Mouse (Mus musculus) CH12F3 (cell line): ENCODE measurements around the gene 2310033P09Rik.
"Not testable (repeated sequence)": the region's sequence is repeated elsewhere in the genome, so short reads cannot be mapped to it uniquely, and the experiment has no call there.

Source experiments
- in situ Hi-C: fragments of 300-500 bp; cut with MboI; formaldehyde crosslinking; loops from 2 replicates; pipeline ENCODE4 v1.14.3; 2020; ENCODE audit warnings: low sequenced_read_pairs

The 2310033P09Rik gene

DNA sequence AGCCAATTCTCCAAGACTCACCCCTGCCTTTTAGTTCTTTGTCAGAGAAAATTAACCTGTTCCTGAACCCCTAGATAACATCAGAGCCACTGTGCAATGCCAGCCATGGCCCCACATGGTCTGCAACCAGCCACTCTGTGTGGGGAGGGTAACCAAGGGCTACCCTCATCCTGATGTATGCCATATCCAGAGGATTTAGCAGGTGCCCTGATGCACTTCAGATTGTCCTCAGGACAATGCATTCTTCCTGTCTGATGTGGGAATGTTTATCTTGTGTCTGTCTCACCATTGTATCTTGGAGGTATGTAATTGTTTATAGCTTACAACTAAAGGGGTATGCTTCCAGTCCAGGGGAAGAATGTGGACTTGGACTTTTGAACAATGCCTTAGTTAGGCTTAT lies 11.9 kb upstream of the 2310033P09Rik start:
- in situ Hi-C loops: no loop called here

DNA sequence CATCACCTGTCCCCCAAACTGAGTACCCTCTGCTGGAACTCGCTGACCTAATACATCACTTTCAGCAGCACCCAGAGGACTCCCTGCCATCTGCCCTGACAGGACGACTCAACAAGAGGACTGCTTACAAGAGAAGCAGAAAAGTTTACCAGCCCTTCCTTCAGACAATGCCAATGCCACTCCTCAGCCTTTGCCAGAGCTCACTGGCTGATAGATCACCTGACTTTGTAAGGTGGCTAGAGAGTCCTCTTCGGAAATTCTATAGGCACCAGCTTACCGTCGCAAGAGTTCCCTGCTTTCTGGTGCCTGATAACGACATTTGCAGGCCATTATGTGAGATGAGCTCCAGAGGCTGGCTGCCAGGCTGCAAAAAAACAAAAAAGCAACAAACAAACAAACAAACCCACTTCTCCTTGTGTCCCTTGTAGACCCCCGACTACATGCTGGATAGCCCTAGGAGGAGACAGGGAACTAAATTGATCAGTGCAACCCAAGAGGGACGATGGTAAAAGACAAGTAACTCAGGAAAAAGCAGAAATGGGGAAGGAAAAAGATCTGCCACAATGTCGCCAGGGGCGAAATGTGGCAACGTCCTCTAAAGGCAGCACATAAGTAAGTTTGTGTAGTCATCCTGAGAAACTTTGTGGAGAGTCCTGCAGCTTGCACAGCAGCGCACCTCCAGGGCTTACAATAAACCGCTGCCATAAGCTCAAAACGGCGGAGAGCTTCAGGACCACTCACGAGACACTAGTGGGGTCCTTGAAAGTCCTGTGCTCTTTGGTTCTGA lies 6.7 kb upstream of the 2310033P09Rik start:
- in situ Hi-C loops: no loop called here

DNA sequence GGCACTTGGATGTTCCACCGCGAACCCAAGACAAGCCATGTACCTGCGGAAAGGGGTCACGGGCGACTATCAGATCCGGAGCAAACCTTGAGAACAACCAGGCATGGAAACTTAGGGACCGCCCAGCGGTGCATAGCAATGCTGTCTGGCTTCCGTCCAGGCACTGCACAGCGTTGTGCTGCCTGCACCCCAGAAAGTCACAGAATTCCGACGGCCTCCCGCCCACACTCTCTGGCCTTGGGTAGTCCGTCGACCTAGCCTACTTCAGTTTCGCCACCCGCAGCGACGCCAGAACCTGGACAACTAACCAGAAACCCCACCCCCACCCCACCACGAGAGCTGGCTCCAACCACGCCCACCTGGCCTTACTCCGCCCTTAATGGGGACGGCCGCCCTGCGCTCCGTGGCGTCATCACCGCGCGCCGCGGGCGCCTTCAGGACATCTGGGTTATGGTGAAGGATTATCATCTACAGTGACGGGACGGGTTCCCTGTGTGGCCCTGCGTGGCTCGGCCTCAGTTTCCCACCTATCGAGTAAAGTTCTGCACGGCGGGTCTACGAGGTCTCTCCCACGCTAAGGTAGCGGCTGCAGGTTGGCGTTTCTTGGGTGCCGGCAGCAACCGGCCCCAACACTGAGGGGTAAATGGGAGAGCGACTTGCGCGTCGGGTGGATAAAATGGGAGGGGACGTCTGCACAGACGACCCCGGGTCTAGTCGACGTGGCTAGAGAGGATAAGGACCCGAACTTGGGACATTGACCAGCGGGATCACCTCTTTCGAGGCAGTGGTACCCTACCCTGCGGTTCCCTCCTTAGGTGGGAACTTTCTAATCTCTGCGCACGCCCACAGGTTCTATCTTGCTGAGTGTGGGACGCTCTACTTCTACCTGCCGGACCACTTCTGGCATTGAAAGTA lies 5.8 kb upstream of the 2310033P09Rik start, which contains the start of gene Mrpl55:
Gene Mrpl55 (plus strand): TSS at position 406 of the 915 bp plus-strand sequence.
- in situ Hi-C loops: no loop called here

DNA sequence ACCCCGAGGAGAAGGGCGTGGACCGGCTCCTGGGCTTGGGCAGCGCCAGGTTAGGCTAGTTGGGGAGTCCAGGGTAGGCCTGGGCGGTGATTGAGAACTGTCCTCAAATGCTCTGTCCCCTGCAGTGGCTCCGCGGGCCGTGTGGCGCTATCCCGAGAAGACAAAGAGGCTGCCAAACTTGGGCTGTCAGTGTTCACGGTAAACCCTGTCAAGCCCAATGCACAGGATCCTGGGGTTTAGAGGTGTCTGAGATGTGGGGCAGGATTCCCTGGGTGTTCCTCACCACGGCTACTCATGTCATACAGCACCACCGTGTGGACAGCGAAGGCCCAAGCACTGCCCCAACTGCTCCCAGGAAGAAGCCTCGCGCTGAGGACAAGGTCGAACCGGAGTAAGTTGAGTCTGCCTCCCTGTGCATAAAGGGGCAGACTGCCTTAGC lies 901 bp downstream of the 2310033P09Rik start:
- in situ Hi-C loops: no loop called here

DNA sequence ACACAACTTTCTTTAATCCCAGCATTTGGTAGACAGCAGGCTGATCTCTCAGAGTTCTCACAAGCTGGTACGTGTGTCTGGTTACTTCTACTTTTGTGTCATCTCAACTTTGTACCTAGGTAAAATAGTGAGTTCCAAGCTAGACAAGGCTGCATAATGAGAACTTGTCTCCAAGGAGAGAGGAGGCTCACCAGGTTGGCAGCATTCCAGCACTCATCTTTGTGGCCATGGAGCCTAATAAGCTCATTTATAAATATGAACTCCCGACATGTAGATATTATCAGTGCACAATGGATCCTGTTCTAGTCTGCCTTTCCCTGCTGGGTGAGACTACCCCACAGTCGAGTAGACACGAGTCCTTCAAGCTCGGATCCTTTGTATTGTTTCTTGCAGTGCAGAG lies 1.5 kb downstream of the 2310033P09Rik start:
- in situ Hi-C loops: no loop called here

DNA sequence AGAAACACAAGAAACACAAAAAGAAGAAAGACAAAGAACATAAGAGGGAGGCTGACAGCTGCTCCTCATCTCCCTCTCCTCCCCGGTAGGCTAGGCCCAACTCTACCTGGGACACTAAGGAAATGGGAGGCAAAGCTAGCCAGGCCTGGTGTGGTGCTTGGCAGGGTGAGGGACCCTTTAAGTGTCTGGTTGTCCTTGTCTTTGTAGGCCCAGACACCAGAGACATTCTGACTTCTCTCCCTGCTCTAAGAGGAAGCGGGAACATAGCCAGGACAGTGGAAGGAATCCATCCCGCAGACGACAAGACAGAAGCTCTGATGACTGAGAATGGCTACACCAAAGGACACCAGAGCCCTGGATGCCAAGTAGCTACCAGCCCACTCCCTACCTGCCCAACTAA lies 1.9 kb downstream of the 2310033P09Rik start:
- in situ Hi-C loops: no loop called here

DNA sequence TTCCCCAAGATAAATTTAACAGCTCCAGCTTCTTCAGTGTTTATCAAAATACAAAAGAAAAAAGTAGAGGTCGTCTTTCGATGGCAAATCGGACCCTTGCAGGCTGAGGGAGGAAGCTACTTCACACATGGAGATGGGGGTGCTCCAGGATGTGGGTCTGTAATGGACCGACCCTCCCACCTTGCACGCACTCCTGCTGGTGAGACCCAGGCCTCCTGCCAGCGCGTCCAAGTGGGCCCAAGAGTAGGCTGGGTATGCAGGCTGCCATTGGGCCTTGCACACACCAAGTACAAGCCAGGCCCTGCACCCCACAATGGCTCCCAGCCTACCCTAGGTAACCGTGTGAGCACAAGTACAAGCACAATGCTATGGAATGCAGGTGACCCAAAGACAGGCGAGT lies 3.4 kb downstream of the 2310033P09Rik start:
- in situ Hi-C loops: not testable (repeated sequence)

DNA sequence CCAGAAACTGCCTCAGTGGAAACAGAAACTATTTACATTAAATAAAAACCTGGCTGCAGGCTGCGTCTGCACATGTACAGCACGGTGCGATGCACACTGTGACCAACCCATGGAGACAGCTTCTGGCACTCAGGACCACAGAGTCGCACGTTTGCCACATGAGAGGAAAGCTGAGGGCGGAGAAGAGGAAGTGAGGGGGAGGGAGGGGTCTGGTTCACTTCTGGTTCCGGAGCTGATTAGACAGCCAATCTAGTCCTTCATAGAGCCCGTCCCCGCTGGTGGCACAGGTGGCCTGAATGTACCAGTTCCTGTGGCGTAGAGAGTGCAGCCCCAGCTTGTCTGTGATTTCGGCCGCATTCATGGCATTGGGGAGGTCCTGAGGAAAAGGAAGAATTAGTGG lies 4.2 kb downstream of the 2310033P09Rik start:
- in situ Hi-C loops: not testable (repeated sequence)

DNA sequence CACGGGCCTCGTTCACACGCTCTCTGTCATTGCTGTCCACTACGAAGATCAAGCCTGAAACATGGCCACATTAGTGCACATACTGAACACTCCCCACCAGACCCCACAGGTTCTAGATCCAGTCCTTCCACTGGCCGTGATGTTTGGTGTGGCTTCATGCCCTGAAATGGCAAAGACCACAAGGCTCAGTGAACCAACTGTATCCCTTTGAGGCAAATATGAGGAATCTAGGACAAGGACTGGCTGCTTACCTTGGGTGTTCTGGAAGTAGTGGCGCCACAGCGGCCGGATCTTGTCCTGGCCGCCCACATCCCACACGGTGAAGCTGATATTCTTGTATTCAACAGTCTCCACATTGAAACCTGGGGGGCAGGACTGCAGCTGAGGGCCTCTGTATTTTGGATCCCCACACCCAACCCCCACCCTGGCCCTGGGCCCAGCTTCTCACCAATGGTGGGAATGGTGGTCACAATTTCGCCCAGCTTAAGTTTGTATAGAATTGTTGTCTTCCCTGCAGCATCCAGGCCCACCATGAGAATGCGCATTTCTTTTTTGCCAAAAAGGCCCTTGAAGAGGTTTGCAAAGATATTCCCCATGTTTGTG lies 4.9 kb downstream of the 2310033P09Rik start:
- in situ Hi-C loops: no loop called here

DNA sequence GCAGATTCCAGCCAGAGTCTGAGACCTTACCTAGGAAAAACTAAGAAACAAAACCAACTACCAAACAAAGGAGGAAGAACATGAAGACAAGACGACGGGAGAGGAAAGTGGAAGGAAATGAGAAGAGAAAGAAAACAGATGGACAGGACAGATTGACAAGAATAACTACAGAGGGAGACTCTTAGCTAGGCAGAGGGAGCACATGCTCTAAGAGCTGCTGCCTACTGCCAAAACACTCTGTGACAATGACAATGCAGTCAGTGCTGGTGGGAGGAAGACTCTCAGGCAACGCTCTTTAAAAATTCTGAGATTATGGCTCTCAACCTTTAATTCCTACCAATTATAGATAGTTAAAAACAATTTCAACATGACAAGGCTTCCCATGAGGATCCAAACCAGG lies 8.8 kb downstream of the 2310033P09Rik start:
- in situ Hi-C loops: no loop called here

DNA sequence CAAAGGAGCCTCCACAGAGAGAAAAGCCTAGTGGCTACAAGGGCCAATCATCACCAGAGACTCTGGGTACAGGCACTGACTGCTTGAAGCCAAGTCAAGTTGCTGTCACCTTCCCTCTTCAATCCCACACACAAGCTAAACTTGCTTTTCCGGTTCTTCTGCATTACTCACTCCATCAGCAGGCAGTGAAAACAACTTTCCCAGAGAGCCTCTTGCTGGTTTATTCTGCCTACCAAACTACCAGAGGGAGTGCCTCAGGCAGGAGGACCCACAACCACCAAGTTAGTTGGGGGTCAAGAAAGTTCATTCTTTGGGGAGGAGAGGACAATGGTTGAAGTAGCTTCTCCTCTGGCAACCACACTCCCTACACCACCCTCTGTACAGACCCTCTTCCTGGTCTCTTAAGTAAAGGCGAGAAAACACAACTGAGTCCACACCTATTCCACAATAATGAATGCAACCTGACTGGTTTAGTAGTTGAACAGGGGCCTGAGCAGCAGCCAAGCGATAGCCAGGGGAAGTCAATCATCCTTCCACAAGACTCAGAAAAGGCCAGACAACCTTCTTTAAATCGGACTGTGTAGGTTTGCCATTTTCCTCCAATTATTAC lies 10.4 kb downstream of the 2310033P09Rik start:
- in situ Hi-C loops: no loop called here

DNA sequence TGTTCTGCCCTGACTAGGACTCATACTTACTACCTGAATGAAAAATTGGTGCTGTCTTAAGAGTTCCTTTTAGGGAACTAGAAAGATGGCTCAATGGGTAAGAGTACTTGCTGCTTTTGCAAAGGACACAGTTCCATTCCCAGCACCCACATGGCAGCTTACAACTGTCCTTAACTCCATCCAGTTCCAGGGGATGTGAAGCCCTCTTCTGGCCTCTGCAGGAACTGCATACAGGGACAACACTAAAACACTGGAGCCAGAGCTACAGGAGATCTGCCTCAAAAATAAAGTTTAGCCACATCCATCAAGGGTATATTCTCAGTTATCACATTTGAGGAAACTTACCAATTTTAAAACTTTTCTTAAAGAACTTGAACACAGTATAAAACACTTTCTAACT lies 10.9 kb downstream of the 2310033P09Rik start:
- in situ Hi-C loops: no loop called here

DNA sequence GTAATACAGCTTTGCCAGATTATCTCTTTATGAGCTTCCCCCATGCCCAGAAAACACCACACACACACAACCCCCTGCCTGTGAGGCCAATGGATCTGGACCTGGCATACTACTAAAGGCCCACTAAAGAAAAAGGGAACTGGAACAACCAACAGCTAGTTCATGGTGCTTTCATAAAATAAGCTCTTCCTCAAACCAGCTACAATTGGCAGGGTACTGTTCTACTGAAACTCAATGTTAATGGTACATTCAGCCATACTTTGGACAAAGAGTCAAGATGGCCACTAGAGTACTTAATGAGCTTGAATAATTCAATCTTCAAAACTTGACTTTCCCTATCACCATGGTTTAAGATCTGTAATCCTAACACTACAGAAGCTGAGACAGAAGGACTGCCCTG lies 13.5 kb downstream of the 2310033P09Rik start:
- in situ Hi-C loops: no loop called here

DNA sequence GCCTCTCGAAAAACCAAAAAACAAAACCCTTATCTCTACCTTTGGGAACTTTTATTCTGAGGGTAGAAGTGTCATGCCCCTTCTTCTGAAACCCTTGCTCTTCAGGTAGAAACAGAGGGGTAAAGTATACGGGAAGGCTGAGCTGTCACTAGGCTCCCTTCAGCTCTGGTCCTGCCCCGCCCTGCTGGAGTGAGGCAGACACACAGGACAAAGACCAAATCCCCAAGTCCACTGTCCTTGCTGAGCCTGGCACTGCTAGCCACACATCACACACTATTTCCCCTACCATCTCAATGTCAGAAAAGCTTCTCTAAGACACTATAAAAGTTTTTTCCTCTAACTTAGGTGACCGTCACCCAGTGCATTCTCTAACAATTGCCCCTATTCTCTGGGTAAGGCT lies 14.2 kb downstream of the 2310033P09Rik start:
- in situ Hi-C loops: no loop called here

DNA sequence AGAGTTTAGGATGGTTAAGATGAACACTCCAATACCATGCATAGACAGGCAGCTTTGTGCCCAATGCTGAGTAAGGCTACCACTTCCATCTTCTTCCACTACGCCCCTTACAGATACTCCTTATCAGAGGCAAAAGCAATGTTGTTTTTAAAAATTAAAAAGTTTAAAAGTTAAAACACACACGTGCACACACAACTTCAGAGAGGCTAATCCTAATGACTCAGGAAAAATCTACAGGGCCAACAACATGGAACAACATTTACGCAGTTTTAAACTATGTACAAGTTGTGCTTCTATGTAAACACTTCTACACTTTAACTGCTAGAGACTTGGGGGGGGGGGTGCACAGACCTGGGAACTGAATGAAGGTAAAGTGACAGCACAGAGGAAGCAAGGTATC lies 15.9 kb downstream of the 2310033P09Rik start:
- in situ Hi-C loops: no loop called here

DNA sequence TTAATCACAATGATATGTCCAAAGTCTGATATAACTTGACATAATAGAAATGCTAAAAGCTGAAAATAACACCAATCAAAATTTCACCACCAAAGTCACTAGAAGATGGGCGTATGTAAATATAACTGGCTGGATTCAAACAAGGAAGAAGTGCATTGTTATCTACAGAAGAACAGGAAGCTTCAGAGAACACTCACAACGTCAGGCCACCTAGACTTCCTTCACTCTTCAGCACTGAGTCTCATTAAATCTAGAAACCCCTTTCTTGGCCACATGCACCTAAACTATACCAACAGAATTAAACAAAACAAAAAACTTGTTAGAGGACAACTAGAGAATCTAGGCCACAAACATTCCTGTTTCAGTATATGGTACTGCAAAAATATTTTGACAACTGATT lies 16.3 kb downstream of the 2310033P09Rik start:
- in situ Hi-C loops: no loop called here

DNA sequence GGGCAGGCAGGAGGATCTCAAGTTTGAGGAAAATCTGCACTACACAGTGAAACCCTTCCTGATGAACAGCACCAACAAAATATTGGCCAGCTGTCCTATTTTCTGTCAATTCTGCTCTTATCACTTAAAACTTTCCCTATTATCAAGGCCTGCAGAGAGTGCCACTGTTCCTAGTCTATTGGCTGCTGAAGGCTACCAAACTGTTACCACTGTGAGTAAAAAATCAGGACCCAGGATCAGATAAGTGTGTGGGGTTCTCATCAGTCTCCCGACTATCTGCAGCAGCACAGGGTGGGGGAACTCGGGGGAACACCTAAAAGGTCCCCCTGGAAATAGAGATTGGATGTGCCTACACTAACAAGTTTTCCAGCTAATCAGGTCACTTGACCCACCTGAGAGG lies 17.0 kb downstream of the 2310033P09Rik start:
- in situ Hi-C loops: no loop called here

DNA sequence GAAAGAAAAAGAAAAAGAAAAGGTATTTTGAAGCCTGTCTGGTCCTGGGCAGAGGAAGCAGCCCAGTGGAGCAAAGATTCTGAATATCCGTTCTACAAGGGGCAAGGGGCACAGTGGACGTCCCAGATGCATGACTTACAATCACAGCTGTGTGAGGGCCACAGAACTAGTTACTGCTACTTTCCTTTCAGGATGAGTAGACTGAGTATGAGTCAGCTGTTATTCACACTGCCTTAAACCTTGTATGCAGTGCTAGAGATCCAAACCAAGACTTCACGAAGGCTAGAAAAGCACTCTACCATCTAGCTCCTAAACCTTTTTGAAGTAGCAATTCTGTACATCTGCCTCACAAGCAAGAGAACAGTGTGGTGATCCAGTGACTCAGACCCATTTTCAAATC lies 18.1 kb downstream of the 2310033P09Rik start:
- in situ Hi-C loops: no loop called here

DNA sequence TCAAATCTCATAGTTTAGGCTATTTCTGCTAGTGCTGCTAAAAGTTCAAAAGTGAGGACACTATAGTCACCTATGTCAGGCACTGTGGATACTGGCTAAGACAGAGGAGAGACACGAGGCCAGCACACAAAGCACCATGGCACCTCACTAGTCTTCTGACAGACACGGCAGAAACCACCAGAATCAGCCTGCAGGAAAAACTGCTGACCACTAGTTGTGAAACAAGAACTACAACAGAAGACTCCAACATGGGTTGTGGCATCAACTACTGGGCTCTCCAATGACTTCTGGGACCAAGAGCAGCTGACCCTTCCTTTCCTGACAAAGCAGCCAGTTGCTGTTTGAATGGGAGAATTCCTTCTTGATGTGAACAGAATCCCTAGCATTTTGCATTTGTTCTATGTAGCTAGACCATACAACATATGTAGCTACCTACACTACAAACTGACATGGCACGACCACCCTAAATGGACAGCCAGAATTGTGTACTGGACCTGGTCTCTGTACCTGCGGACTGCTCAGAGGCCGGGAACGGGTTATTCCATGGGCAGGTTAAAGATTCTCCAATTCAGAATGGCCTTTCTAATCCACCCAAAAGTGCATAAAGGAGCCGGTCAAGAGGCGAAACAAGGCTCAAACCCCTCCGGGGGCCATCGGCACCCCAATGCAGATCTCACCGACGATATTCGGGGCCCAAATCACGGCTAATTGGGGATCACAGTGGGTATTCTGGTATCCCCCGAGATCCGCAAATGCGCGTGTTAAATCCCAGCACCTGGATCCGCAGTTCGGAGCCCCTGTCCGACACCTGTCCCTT lies 18.9 kb downstream of the 2310033P09Rik start:
- in situ Hi-C loops: no loop called here

DNA sequence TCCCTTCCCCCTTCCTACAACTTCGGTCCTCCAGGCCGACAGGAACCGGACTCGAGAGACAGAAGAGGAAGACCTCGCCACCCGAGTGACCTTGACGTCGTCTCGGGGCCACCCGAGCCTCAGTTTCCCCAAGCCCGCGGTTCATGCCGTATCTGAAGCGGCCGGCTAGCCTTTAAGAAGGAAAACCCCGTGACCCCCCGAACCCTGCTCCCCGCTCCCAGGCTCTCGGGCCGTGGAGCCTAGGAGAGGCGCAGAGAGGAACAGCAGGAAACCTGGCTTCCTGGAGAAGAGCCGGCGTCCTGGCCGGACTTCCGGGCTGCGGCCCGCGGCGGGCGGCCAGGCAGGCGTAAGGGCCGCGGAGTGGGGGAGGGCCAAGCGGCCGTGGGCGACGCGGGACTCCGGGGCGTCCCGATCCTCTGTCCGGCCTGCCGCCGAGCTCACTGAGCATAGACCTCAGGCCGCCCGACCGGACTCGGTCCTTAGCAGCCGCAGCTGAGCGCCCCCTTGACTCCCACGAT lies 19.5 kb downstream of the 2310033P09Rik start:
- in situ Hi-C loops: no loop called here
